Mouse (Mus musculus) hindbrain, embryonic 12.5 days (tissue): Measurements from ENCODE around the gene Cemip. TPM values are rescaled to one million over a fixed set of nuclear protein-coding genes. Genes with fewer than 3 reads are reported as not detected.
A peak's percentile ranks its signal among the peaks of the same experiment; 100 is the strongest.

Experiments
- ATAC-seq: fragments of 200-750 bp; cut with Nextera tagmentation; 2 replicates; pipeline ENCODE4 v1.8.0; 2017; ENCODE audit warnings: moderate TSS enrichment; ENCODE audit not compliant: low FRiP score
- H3K27ac ChIP-seq: fragments of 300-500 bp; sonication (generic); 2 replicates; pipeline ENCODE4 v1.5.1; 2016; ENCODE audit warnings: mild to moderate bottlenecking
- H3K27me3 ChIP-seq: fragments of 300-500 bp; sonication (generic); 2 replicates; pipeline ENCODE4 v1.6.1; 2016; ENCODE audit warnings: mild to moderate bottlenecking
- H3K36me3 ChIP-seq: fragments of 300-500 bp; sonication (generic); 2 replicates; pipeline ENCODE4 v1.6.1; 2016; ENCODE audit warnings: mild to moderate bottlenecking
- H3K4me1 ChIP-seq: fragments of 300-500 bp; sonication (generic); 2 replicates; pipeline ENCODE4 v1.6.1; 2016
- H3K4me2 ChIP-seq: fragments of 300-500 bp; sonication (generic); replicated peaks from 2 replicates; pipeline ENCODE4 v1.6.1; 2016; ENCODE audit warnings: mild to moderate bottlenecking
- H3K4me3 ChIP-seq: fragments of 300-500 bp; sonication (generic); 2 replicates; pipeline ENCODE4 v1.5.1; 2016; ENCODE audit warnings: mild to moderate bottlenecking
- H3K9ac ChIP-seq: fragments of 300-500 bp; sonication (generic); 2 replicates; pipeline ENCODE4 v1.6.1; 2016; ENCODE audit warnings: mild to moderate bottlenecking, moderate library complexity
- H3K9me3 ChIP-seq: fragments of 300-500 bp; sonication (generic); replicated peaks from 2 replicates; pipeline ENCODE4 v1.6.1; 2016; ENCODE audit warnings: mild to moderate bottlenecking
- WGBS: fragments of 180-500 bp; shearing (Covaris S2); methylation state at CpG from one replicate; pipeline ENCODE4 v1.1.7; 2016; 5-methylcytosine and 5-hydroxymethylcytosine counted together
- polyA plus RNA-seq: library from polyadenylated mRNA; unstranded; fragments of >200 nt; fragmentation: Nextera tagmentation; extraction: Ambion mirVana; gene quantifications from 2 replicates; pipeline ENCODE4 v1.2.1, GENCODE M21; 2016

Cemip gene
- polyA plus RNA-seq, 1 experiment from 2014 or later: 0.85 TPM

DNA sequence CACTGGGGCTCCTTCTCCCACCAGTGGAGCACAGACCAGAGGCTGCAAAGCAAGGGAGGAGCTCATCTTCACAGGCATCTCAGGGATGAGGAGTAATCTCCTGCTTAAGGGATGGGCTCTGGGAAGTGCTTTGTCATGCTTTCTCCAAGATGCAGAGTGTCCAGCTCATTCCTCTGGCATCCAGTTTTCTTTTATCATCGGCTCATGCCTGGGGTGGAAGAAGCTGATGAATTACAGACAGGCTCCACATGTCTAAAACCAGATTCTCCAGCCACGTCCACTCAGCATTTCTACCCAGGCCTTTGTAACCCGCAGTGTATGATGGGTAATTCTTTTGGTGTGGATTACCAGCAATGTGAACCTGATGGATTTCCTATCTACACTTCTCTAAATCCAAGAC lies 1.9 kb upstream of the Cemip start:
- Histone ChIP-seq H3K9me3 (no peaks in the 10 kb centered on the region), H3K9ac (no peak overlapping the region), H3K27ac (no peak overlapping the region), H3K4me3 (no peak overlapping the region), H3K36me3 (no peaks in the 10 kb centered on the region), H3K4me1 (peaks cover 12% of the 10 kb centered on the region), H3K4me2 (no peak overlapping the region), H3K27me3 (peaks cover 40% of the 10 kb centered on the region)
- ATAC-seq: no peak
- WGBS: 77% methylated on average over 3 of the region's 3 CpGs

- no peaks in the 10 kb centered on the region for H3K36me3 ChIP-seq
- peaks cover 12% of the 10 kb centered on the region for H3K4me1 ChIP-seq
- 4% methylated on average over 39 of the region's 39 CpGs for WGBS
- H3K4me3 ChIP-seq: peak overlapping the region; percentile 46
- peak overlapping the region; percentile 75 for H3K4me2 ChIP-seq
- H3K9me3 ChIP-seq: no peaks in the 10 kb centered on the region
- H3K9ac ChIP-seq: no peak overlapping the region
- no peak for ATAC-seq
- peaks cover 40% of the 10 kb centered on the region for H3K27me3 ChIP-seq
- no peak overlapping the region for H3K27ac ChIP-seq
Measured at GRCm38 (mm10) chr7:84085049-84085945, 1.0 kb downstream of the Cemip start.

GRCm38 (mm10) chr7:84077257-84078013 lies 8.9 kb downstream of the Cemip start:
- 71% methylated on average over 7 of the region's 7 CpGs for WGBS
- Histone ChIP-seq H3K27me3 (no peaks in the 10 kb centered on the region), H3K9ac (no peak overlapping the region), H3K36me3 (no peaks in the 10 kb centered on the region), H3K9me3 (no peaks in the 10 kb centered on the region), H3K27ac (no peak overlapping the region), H3K4me2 (no peak overlapping the region), H3K4me3 (no peak overlapping the region), H3K4me1 (no peaks in the 10 kb centered on the region)
- no peak for ATAC-seq

DNA sequence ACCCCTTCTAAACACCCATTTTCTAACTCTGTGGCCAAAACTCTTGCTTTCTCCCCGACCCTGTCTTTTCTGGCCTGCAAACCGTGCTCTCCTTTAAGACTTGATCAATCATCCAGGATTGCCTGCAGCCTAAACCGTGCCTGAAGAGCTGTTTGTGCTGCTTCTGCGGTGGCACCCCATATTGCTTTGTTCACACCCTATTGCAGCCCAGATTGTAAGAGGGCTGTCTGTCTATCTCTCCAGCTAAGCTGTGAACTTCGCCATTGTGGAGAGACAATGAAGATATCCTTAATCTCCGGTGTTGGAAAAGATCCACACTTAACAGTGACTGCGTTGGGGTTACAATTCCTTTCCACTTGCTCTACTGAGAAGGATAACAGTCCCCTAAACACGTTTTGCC lies 12.0 kb downstream of the Cemip start:
- Histone ChIP-seq H3K27ac (no peak overlapping the region), H3K4me3 (no peak overlapping the region), H3K4me1 (no peaks in the 10 kb centered on the region), H3K36me3 (no peaks in the 10 kb centered on the region), H3K27me3 (no peaks in the 10 kb centered on the region), H3K4me2 (no peak overlapping the region), H3K9me3 (no peaks in the 10 kb centered on the region), H3K9ac (no peak overlapping the region)
- ATAC-seq: no peak
- WGBS: 69% methylated on average over 8 of the region's 8 CpGs

DNA sequence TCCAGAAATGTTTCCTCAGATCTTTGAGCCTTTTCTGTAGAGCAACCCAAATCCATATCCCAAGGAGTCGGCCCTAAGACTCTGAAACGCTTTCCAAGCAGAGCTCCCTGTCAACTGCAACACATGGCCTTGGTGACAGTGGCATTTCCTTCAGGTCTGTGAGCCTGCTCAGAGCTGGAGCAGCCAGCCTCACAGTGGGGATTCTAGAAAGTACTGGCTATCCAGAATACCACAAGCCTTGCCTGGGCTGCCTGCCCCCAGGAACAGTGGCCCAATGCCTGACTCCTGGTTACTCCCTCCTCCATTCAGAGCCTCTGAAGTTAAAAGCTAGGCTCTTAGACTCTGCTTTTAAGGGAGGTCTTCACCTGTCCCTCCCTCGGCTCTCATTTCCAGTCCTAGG lies 12.4 kb downstream of the Cemip start:
- no peak overlapping the region for H3K4me3 ChIP-seq
- H3K4me2 ChIP-seq: no peak overlapping the region
- H3K27me3 ChIP-seq: no peaks in the 10 kb centered on the region
- H3K9me3 ChIP-seq: no peaks in the 10 kb centered on the region
- H3K9ac ChIP-seq: no peak overlapping the region
- ATAC-seq: no peak
- WGBS: 80% methylated on average over 3 of the region's 3 CpGs
- no peak overlapping the region for H3K27ac ChIP-seq
- H3K4me1 ChIP-seq: no peaks in the 10 kb centered on the region
- H3K36me3 ChIP-seq: no peaks in the 10 kb centered on the region

GRCm38 (mm10) chr7:84068931-84069330 lies 17.4 kb downstream of the Cemip start:
- WGBS: 80% methylated on average over 5 of the region's 5 CpGs
- Histone ChIP-seq H3K36me3 (no peaks in the 10 kb centered on the region), H3K4me3 (no peak overlapping the region), H3K27me3 (no peaks in the 10 kb centered on the region), H3K9ac (no peak overlapping the region), H3K4me1 (no peaks in the 10 kb centered on the region), H3K27ac (no peak overlapping the region), H3K9me3 (no peaks in the 10 kb centered on the region), H3K4me2 (no peak overlapping the region)
- no peak for ATAC-seq

DNA sequence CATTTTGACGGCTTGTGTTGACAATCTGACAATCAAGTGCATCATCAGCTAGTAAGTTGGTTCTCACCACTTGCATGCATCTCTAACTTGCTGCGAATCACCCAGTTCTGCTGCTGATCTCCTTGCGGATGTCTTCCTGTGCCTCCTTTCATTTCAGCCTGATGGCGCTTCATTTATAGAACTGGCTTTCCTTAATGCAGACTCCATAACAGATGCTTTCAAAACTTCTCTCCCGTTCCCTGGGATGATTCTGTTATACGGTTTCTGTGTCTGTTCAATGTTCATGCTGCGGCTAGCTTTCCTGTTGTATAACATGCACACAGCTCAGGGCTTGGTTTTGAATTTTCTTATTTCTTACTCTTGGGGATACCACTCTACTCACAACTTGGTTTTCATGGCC lies 26.5 kb downstream of the Cemip start:
- H3K4me3 ChIP-seq: no peak overlapping the region
- ATAC-seq: no peak
- H3K36me3 ChIP-seq: no peaks in the 10 kb centered on the region
- H3K4me1 ChIP-seq: no peaks in the 10 kb centered on the region
- WGBS: 92% methylated on average over 7 of the region's 7 CpGs
- no peak overlapping the region for H3K9ac ChIP-seq
- no peak overlapping the region for H3K4me2 ChIP-seq
- H3K27ac ChIP-seq: no peak overlapping the region
- no peaks in the 10 kb centered on the region for H3K9me3 ChIP-seq
- H3K27me3 ChIP-seq: no peaks in the 10 kb centered on the region

DNA sequence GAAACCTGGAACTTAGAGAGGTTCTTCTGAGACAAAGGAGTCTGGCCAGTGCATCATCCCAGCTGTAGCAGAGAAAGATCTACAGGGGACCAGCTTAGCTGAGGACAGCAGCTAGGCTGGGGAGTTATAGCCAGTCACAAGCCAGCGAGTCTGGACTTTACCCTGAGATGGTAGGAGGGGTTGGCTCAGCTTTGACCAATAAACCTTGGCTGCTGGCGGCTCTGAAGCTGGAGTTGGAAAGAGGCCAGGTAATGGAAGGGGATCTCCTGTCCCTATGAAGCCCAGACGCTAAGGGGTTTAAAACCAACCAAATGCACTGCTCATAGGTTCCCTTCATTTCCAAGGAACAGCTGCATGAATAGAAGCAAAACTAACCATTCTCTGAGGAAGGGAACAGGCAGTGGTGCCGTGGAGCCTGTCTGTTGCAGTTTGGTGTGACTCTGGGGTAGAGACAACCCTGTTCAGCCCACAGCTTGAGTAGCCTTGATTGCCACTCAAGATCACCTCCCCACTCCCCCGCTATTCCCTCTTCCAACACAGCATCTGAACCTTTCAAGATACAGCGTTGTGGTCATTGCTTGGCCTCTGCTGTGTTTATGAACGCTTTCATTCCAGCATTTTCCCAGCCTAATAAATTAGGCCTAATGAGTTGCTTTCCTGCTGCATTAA lies 30.2 kb downstream of the Cemip start:
- no peak overlapping the region for H3K4me2 ChIP-seq
- no peaks in the 10 kb centered on the region for H3K9me3 ChIP-seq
- no peak overlapping the region for H3K4me3 ChIP-seq
- no peak overlapping the region for H3K27ac ChIP-seq
- ATAC-seq: no peak
- no peak overlapping the region for H3K9ac ChIP-seq
- no peaks in the 10 kb centered on the region for H3K36me3 ChIP-seq
- no peaks in the 10 kb centered on the region for H3K27me3 ChIP-seq
- WGBS: 84% methylated on average over 7 of the region's 7 CpGs
- H3K4me1 ChIP-seq: no peaks in the 10 kb centered on the region

- Histone ChIP-seq H3K4me1 (no peaks in the 10 kb centered on the region), H3K9me3 (no peaks in the 10 kb centered on the region)
- no peak for ATAC-seq
Measured at GRCm38 (mm10) chr7:84053856-84054255, 32.4 kb downstream of the Cemip start.

DNA sequence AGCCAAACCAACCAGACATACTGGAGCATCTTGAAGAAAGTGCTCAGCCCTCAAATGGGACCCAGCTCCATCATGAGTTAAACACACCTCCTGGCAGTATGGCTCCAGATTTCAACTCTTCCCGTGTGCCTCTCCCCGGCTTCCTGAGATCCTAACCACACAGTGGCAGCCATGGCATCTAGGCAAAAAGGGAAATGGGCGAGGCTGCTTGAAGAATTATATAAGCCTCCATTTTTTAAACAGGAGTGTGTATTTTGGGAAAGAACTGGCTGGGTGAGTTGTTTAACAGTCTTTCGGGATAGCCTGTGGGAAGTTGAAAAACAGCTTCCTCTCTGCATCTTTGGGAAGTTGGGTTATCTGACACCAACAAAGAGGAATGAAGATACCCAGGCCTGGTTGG lies 34.9 kb downstream of the Cemip start:
- ATAC-seq: no peak
- H3K4me2 ChIP-seq: no peak overlapping the region

More at GRCm38 (mm10) chr7:84053856-84054255, 32.4 kb downstream of the Cemip start:
- no peak overlapping the region for H3K9ac ChIP-seq
- no peak overlapping the region for H3K27ac ChIP-seq
- H3K27me3 ChIP-seq: no peaks in the 10 kb centered on the region
- 92% methylated on average over 7 of the region's 7 CpGs for WGBS
- no peak overlapping the region for H3K4me2 ChIP-seq
- no peaks in the 10 kb centered on the region for H3K36me3 ChIP-seq
- no peak overlapping the region for H3K4me3 ChIP-seq

GRCm38 (mm10) chr7:84045546-84045945 lies 40.8 kb downstream of the Cemip start:
- Histone ChIP-seq H3K9ac (no peak overlapping the region), H3K27ac (no peak overlapping the region), H3K27me3 (no peaks in the 10 kb centered on the region), H3K36me3 (no peaks in the 10 kb centered on the region), H3K4me1 (no peaks in the 10 kb centered on the region), H3K4me3 (no peak overlapping the region), H3K9me3 (no peaks in the 10 kb centered on the region), H3K4me2 (no peak overlapping the region)
- WGBS: 91% methylated on average over 4 of the region's 4 CpGs
- no peak for ATAC-seq

More for the DNA sequence above, 34.9 kb downstream of the Cemip start:
- 91% methylated on average over 4 of the region's 4 CpGs for WGBS
- Histone ChIP-seq H3K9ac (no peak overlapping the region), H3K27me3 (no peaks in the 10 kb centered on the region), H3K27ac (no peak overlapping the region), H3K4me1 (no peaks in the 10 kb centered on the region), H3K36me3 (no peaks in the 10 kb centered on the region), H3K9me3 (no peaks in the 10 kb centered on the region), H3K4me3 (no peak overlapping the region)

DNA sequence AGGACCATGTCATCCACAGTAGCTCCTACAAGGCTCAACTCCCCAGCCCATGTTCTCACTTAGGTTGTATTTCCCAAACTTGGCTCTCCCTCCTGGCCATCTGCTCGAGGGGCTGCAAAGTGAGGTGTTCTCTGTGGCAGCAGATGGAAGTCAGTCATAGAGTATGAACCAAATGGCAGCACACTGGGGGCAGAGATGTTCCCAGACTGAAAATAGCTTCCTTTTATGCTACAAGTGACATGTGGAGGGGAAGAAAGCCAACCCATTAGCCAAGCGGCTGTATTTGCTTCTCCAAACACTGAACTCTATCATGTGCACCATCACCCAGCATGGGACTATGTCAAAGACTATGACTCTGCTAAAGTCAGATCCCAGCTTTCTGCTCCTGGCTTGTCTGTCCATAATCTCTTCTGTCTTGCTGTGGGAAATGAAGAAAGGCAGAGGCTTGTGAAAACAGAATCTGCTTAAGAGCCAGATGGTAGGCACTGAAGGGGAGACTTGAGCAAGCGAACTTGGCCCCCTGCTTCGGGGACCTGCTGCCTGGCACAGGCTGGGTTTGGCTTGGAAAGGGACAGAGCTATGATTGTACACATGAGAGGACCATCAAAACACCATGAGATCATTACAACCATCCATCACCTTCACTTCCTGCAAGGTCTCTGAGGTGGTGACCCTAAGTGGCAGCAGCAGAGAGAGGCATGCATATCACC lies 41.6 kb downstream of the Cemip start:
- no peak for ATAC-seq
- H3K9me3 ChIP-seq: no peaks in the 10 kb centered on the region
- 84% methylated on average over 4 of the region's 4 CpGs for WGBS
- no peaks in the 10 kb centered on the region for H3K36me3 ChIP-seq
- no peaks in the 10 kb centered on the region for H3K27me3 ChIP-seq
- H3K4me3 ChIP-seq: no peak overlapping the region
- 0 out of 2 replicates have a peak, but pooled peaks cover 2% of the 10 kb centered on the region for H3K4me1 ChIP-seq
- no peak overlapping the region for H3K27ac ChIP-seq
- H3K4me2 ChIP-seq: no peak overlapping the region
- H3K9ac ChIP-seq: no peak overlapping the region
